Mouse (Mus musculus) spleen, postnatal 14 days (tissue): Measurements from ENCODE around the gene Gm9833.

Experiments used
- DNase-seq, 2 experiments: peaks; one replicate each; pipeline ENCODE4 v3.0.0; 2021 to 2022; ENCODE audit warnings: low spot score in 2 of 2

The Gm9833 gene

GRCm38 (mm10) chr3:10121956-10122739, 34.2 kb downstream of the Gm9833 start:
- DNase-seq, result no peak

DNA sequence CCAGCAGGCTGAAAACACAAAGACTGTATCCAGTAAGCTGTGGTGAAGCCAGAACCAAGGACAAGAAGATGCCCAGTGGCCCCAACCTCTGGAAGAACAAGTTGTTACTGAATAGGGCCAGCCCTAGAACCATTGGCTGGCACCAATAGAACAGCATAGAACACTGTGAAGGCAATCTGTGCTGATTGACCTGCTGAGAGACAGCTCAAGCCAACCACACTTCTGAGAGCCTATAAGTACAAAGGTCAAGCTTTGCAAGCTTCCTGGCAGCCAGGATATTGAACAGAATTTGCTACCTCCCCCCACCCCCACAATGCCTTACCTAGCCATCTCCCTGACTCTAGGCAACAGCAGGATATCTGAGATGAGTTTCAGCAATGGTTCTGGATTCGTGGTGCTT, 35.7 kb downstream of the Gm9833 start:
- DNase-seq, result no peak

DNA sequence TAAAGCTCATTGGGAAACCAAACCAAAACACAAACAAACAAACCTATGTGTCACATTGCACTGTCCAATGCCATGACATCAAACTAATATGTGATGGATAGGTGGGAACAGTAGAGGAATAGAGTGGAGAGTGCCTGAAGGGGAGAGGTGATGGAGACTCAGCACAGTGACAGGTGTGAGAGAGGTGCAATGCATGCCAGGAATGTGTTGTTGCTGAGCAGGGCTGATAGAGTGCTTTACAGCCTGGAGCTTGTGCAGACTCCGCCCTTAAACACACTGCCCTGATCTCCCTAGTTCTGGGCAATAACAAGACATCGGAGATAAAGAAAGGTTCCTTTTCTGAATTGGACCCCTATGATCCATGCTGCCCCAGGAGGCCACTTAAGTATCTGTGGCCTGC, 36.2 kb downstream of the Gm9833 start:
- DNase-seq, result no peak

DNA sequence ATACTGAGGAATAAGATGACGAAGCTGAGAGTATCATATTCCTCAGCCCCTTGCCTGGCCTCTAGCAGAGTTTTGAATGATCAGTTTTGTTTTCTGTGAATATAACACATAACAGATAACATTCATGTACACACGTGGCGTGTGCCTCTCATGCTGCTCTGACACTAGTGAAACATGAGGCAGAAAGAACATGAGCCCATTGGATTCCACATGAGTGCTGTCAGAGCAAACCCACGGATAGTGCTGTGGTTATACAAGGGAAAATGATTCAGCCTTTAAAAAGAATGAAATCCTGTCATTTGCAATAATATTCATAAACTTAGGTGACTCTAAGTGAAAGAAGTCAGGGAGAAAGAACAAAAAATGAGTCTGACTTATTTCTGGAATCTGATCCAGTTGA, 37.4 kb downstream of the Gm9833 start:
- DNase-seq, result no peak

DNA sequence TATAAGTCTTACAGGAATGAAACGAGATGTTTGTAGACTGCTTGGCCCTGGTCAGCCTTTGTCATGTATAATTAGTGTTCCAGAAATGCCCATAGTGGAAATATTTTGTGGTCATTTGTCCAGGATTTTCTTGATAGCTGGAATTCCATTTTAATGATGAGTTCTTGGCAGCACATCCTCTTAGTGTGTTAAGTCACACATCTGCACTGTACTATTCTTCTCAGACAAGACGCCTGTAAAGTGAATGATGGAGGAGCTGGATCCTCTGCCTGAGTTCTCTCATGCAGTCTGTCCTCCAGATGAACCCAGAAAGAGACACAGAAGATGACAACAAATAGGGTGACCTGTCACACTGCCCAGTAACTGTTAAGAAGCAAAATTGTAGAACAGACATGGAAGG, 38.1 kb downstream of the Gm9833 start:
- no peak for DNase-seq

DNA sequence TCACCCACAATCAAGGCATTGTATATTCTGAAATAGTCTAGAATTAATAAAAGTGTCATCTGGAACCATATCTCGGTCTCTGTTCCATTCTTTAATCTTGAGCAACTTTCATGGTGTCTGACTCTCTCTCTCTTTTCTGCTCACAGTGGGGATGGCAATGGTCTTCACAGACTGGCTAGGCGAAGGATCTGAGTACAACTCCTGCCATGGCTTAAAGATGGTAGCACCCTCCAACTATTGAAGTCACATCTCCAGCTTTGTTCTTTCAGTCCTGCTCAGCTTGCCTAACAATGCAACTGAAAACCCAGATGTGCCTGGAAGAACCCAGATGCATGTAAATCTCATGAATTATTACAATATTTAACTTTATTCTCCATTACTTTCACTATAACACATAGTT, 38.6 kb downstream of the Gm9833 start:
- DNase-seq, result no peak

GRCm38 (mm10) chr3:10126952-10127351, 39.0 kb downstream of the Gm9833 start:
- DNase-seq, result no peak

DNA sequence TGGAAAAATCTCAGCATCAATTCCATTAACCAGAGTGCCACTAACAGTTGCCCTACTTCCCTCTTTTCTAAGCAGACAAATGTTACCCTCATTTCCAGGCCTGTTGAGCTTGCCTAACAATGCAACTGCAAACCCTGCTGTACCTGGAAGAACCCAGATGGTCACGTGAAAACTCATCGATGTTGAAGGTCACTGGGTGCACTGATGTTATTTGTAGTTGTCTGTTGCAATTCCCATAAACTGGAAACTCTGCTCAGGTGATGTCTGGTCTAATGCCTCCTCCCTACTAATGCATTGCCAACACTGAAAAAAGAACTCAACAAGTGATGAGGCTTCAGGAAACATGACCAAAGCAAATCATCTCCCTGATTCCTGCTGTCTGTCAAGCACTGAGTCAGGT, 39.6 kb downstream of the Gm9833 start:
- DNase-seq, result no peak
